Mouse (Mus musculus) embryonic facial prominence, embryonic 15.5 days (tissue): Measurements from ENCODE around the gene Nudt15. TPM values are rescaled to one million over a fixed set of nuclear protein-coding genes. Genes with fewer than 3 reads are reported as not detected.
"Not testable (repeated sequence)": the region's sequence is repeated elsewhere in the genome, so short reads cannot be mapped to it uniquely, and the experiment has no call there.

Experiments
- ATAC-seq: fragments of 200-750 bp; cut with Nextera tagmentation; 2 replicates; pipeline ENCODE4 v1.8.0; 2017; ENCODE audit warnings: low read depth, moderate TSS enrichment; ENCODE audit not compliant: insufficient number of reproducible peaks, low FRiP score, low TSS enrichment
- H3K27ac ChIP-seq: fragments of 300-500 bp; sonication (generic); replicated peaks from 2 replicates; pipeline ENCODE4 v1.5.1; 2015; ENCODE audit warnings: mild to moderate bottlenecking, inconsistent platforms
- H3K27me3 ChIP-seq: fragments of 300-500 bp; sonication (generic); 2 replicates; pipeline ENCODE4 v1.6.1; 2015; ENCODE audit warnings: inconsistent platforms
- H3K36me3 ChIP-seq: fragments of 300-500 bp; sonication (generic); 2 replicates; pipeline ENCODE4 v1.6.1; 2015; ENCODE audit warnings: mild to moderate bottlenecking, inconsistent platforms
- H3K4me1 ChIP-seq: fragments of 300-500 bp; sonication (generic); 2 replicates; pipeline ENCODE4 v1.6.1; 2015; ENCODE audit warnings: inconsistent platforms
- H3K4me2 ChIP-seq: fragments of 300-500 bp; sonication (generic); replicated peaks from 2 replicates; pipeline ENCODE4 v1.6.1; 2015; ENCODE audit warnings: mild to moderate bottlenecking, inconsistent platforms
- H3K4me3 ChIP-seq: fragments of 300-500 bp; sonication (generic); replicated peaks from 2 replicates; pipeline ENCODE4 v1.5.1; 2015; ENCODE audit warnings: mild to moderate bottlenecking, inconsistent platforms
- H3K9ac ChIP-seq: fragments of 300-500 bp; sonication (generic); 2 replicates; pipeline ENCODE4 v1.6.1; 2015; ENCODE audit warnings: inconsistent platforms
- H3K9me3 ChIP-seq: fragments of 300-500 bp; sonication (generic); replicated peaks from 2 replicates; pipeline ENCODE4 v1.6.1; 2016; ENCODE audit warnings: inconsistent platforms
- WGBS: fragments of 180-500 bp; shearing (Covaris S2); methylation state at CpG from one replicate; pipeline ENCODE4 v1.1.7; 2015; 5-methylcytosine and 5-hydroxymethylcytosine counted together
- polyA plus RNA-seq: library from polyadenylated mRNA; unstranded; fragments of >200 nt; fragmentation: Nextera tagmentation; extraction: Ambion mirVana; gene quantifications from 2 replicates; pipeline ENCODE4 v1.2.1, GENCODE M21; 2015

Nudt15 gene
- 4.5 TPM in 2 replicates for polyA plus RNA-seq

- H3K36me3 ChIP-seq: no peaks in the 10 kb centered on the region
- H3K27me3 ChIP-seq: no peaks in the 10 kb centered on the region
- ATAC-seq: no peak
- H3K9ac ChIP-seq: no peak within 1 kb of the TSS
- WGBS: 93% methylated on average over 3 of the region's 3 CpGs
- H3K9me3 ChIP-seq: no peaks in the 10 kb centered on the region
- H3K27ac ChIP-seq: no peak within 1 kb of the TSS
- no peak within 1 kb of the TSS for H3K4me2 ChIP-seq
- 0 out of 2 replicates have a peak, but pooled peaks cover 5% of the 10 kb centered on the region for H3K4me1 ChIP-seq
- no peak within 1 kb of the TSS for H3K4me3 ChIP-seq
These were observed at the start of gene Nudt15 for GRCm38 (mm10) chr14:73548051-73548450. Gene Nudt15 (minus strand): TSS chr14:73548242.

GRCm38 (mm10) chr14:73592166-73592565 is 44.1 kb upstream of the Nudt15 start:
- no peak for ATAC-seq
- no peaks in the 10 kb centered on the region for H3K9me3 ChIP-seq
- 85% methylated on average over 1 of the region's 1 CpGs for WGBS
- no peaks in the 10 kb centered on the region for H3K4me1 ChIP-seq
- H3K4me2 ChIP-seq: no peak overlapping the region
- peaks cover 37% of the 10 kb centered on the region for H3K36me3 ChIP-seq
- no peaks in the 10 kb centered on the region for H3K27me3 ChIP-seq
- no peak overlapping the region for H3K9ac ChIP-seq
- H3K4me3 ChIP-seq: no peak overlapping the region
- no peak overlapping the region for H3K27ac ChIP-seq

GRCm38 (mm10) chr14:73588080-73588479 is 40.0 kb upstream of the Nudt15 start:
- H3K4me3 ChIP-seq: no peak overlapping the region
- no peak overlapping the region for H3K9ac ChIP-seq
- no peak overlapping the region for H3K4me2 ChIP-seq
- WGBS: 70% methylated on average over 1 of the region's 1 CpGs
- no peak for ATAC-seq
- H3K4me1 ChIP-seq: no peaks in the 10 kb centered on the region
- no peaks in the 10 kb centered on the region for H3K27me3 ChIP-seq
- H3K27ac ChIP-seq: no peak overlapping the region
- no peaks in the 10 kb centered on the region for H3K9me3 ChIP-seq
- peaks cover 25% of the 10 kb centered on the region for H3K36me3 ChIP-seq

GRCm38 (mm10) chr14:73576336-73576735 is 28.3 kb upstream of the Nudt15 start:
- ATAC-seq: no peak
- H3K9ac ChIP-seq: no peak overlapping the region
- peaks cover 25% of the 10 kb centered on the region for H3K36me3 ChIP-seq
- no peaks in the 10 kb centered on the region for H3K9me3 ChIP-seq
- no peak overlapping the region for H3K27ac ChIP-seq
- no peaks in the 10 kb centered on the region for H3K4me1 ChIP-seq
- no peak overlapping the region for H3K4me2 ChIP-seq
- H3K27me3 ChIP-seq: no peaks in the 10 kb centered on the region
- H3K4me3 ChIP-seq: no peak overlapping the region

- Histone ChIP-seq H3K36me3 (peaks cover 29% of the 10 kb centered on the region), H3K4me2 (no peak overlapping the region)
- WGBS: 91% methylated on average over 5 of the region's 5 CpGs
These were observed 26.0 kb upstream of the Nudt15 start for GRCm38 (mm10) chr14:73574053-73574452.

GRCm38 (mm10) chr14:73571143-73571542 is 23.1 kb upstream of the Nudt15 start:
- no peak for ATAC-seq
- WGBS: 86% methylated on average over 4 of the region's 4 CpGs
- no peak overlapping the region for H3K27ac ChIP-seq
- H3K27me3 ChIP-seq: no peaks in the 10 kb centered on the region
- H3K4me3 ChIP-seq: no peak overlapping the region
- H3K4me1 ChIP-seq: no peaks in the 10 kb centered on the region
- peaks cover 24% of the 10 kb centered on the region for H3K36me3 ChIP-seq
- H3K9me3 ChIP-seq: no peaks in the 10 kb centered on the region
- no peak overlapping the region for H3K4me2 ChIP-seq
- H3K9ac ChIP-seq: no peak overlapping the region

More at GRCm38 (mm10) chr14:73574053-73574452, 26.0 kb upstream of the Nudt15 start:
- H3K27me3 ChIP-seq: no peaks in the 10 kb centered on the region
- no peak overlapping the region for H3K4me3 ChIP-seq
- no peak overlapping the region for H3K27ac ChIP-seq
- ATAC-seq: 0 out of 2 replicates have a peak, but pooled peaks have one; percentile 54
- no peak overlapping the region for H3K9ac ChIP-seq
- H3K4me1 ChIP-seq: no peaks in the 10 kb centered on the region
- H3K9me3 ChIP-seq: no peaks in the 10 kb centered on the region

GRCm38 (mm10) chr14:73569831-73570230 is 21.8 kb upstream of the Nudt15 start:
- not testable (repeated sequence) for H3K9ac ChIP-seq, H3K4me1 ChIP-seq, H3K4me2 ChIP-seq, H3K4me3 ChIP-seq, H3K27ac ChIP-seq, H3K27me3 ChIP-seq, H3K9me3 ChIP-seq, ATAC-seq
- 86% methylated on average over 4 of the region's 4 CpGs for WGBS
- H3K36me3 ChIP-seq: peaks cover 25% of the 10 kb centered on the region

- Histone ChIP-seq H3K9me3 (no peaks in the 10 kb centered on the region), H3K36me3 (peaks cover 6% of the 10 kb centered on the region), H3K4me1 (peaks cover 10% of the 10 kb centered on the region), H3K27ac (0 out of 2 replicates have a peak overlapping the region, but pooled peaks have one; percentile 55), H3K4me2 (peak overlapping the region; percentile 63), H3K4me3 (peak overlapping the region; percentile 99), H3K27me3 (no peaks in the 10 kb centered on the region), H3K9ac (peak overlapping the region; percentile 96)
- under 1% methylated on average over 10 of the region's 10 CpGs for WGBS
- 0 out of 2 replicates have a peak, but pooled peaks have one; percentile 1 for ATAC-seq
These were observed 5.2 kb upstream of the Nudt15 start for GRCm38 (mm10) chr14:73553122-73553696.

- no peaks in the 10 kb centered on the region for H3K27me3 ChIP-seq
- H3K36me3 ChIP-seq: peaks cover 6% of the 10 kb centered on the region
- WGBS: 3% methylated on average over 61 of the region's 61 CpGs
- peak; percentile 93 for ATAC-seq
- peak overlapping the region; percentile 99 for H3K4me3 ChIP-seq
- H3K27ac ChIP-seq: 0 out of 2 replicates have a peak overlapping the region, but pooled peaks have one; percentile 55
- H3K9ac ChIP-seq: peak overlapping the region; percentile 96
- H3K4me2 ChIP-seq: peak overlapping the region; percentile 63
- H3K9me3 ChIP-seq: no peaks in the 10 kb centered on the region
- H3K4me1 ChIP-seq: peaks cover 10% of the 10 kb centered on the region
These were observed 4.5 kb upstream of the Nudt15 start for GRCm38 (mm10) chr14:73552341-73553121.

GRCm38 (mm10) chr14:73551164-73551563 is 3.1 kb upstream of the Nudt15 start:
- no peak overlapping the region for H3K4me2 ChIP-seq
- no peaks in the 10 kb centered on the region for H3K9me3 ChIP-seq
- H3K9ac ChIP-seq: no peak overlapping the region
- no peak overlapping the region for H3K4me3 ChIP-seq
- peaks cover 10% of the 10 kb centered on the region for H3K4me1 ChIP-seq
- 75% methylated on average over 6 of the region's 6 CpGs for WGBS
- no peaks in the 10 kb centered on the region for H3K27me3 ChIP-seq
- peaks cover 3% of the 10 kb centered on the region; the same call in 1 of the 2 replicates for H3K36me3 ChIP-seq
- ATAC-seq: no peak
- H3K27ac ChIP-seq: no peak overlapping the region

- no peak overlapping the region for H3K27ac ChIP-seq
- H3K36me3 ChIP-seq: no peaks in the 10 kb centered on the region
- H3K4me2 ChIP-seq: no peak overlapping the region
- no peak overlapping the region for H3K9ac ChIP-seq
- H3K4me1 ChIP-seq: peaks cover 10% of the 10 kb centered on the region
- WGBS: 37% methylated on average over 8 of the region's 8 CpGs
- H3K4me3 ChIP-seq: no peak overlapping the region
- H3K9me3 ChIP-seq: no peaks in the 10 kb centered on the region
- no peak for ATAC-seq
- H3K27me3 ChIP-seq: no peaks in the 10 kb centered on the region
These were observed 2.7 kb upstream of the Nudt15 start for GRCm38 (mm10) chr14:73550732-73551131.
